8 mouse cellular contexts compared by ENCODE assay signal in genomic region chr1:162664826-162665475, GRCm38 (mm10). TPM values are rescaled to one million over a fixed set of nuclear protein-coding genes. Genes with fewer than 3 reads are reported as not detected.
A peak's percentile ranks its signal among the peaks of the same experiment; 100 is the strongest.
DNase-seq lines count a peak whose midpoint lies in the region; ATAC-seq lines count a peak whose summit lies in the region.

No protein-coding gene starts in this region.

- peak overlapping the region; percentile 66 for H3K4me2 ChIP-seq in hindbrain, embryonic 16.5 days (ENCODE audit: low read length)

- H3K4me3 ChIP-seq in hindbrain, embryonic 16.5 days (ENCODE audit: low read length) = no peak overlapping the region; the same call in 1 of the 2 replicates

- H3K36me3 ChIP-seq in hindbrain, embryonic 16.5 days (ENCODE audit: control insufficient read depth, insufficient read depth, low read length) = no peaks in the 10 kb centered on the region

- peaks cover 5% of the 10 kb centered on the region for H3K4me1 ChIP-seq in hindbrain, embryonic 16.5 days (ENCODE audit: control insufficient read depth, insufficient read depth, low read depth, low read length)

- peak; percentile 43 for DNase-seq in WW6 (ENCODE audit: low read depth, low spot score)
- DNase-seq in cerebellum, postnatal 36 days = peak; percentile 73 to 75
- DNase-seq in frontal cortex, postnatal 36 days (ENCODE audit: low spot score in 2 of 2) = peak; percentile 63 to 74
- peak; percentile 55 for DNase-seq in left cerebral cortex, adult 11 months (ENCODE audit: low spot score)
- DNase-seq in lung, postnatal 36 days = peak; percentile 89
- peak; percentile 63 for DNase-seq in right cerebral cortex, adult 18-20 months
- DNase-seq in urinary bladder, postnatal 4 days (ENCODE audit: low spot score in 2 of 2) = peak; percentile 54 to 74

- H3K27me3 ChIP-seq in hindbrain, embryonic 16.5 days (replicated peaks; ENCODE audit: control insufficient read depth, insufficient read depth, low read length) = no peaks in the 10 kb centered on the region

- 11% methylated on average over 10 of the region's 10 CpGs for WGBS in hindbrain, embryonic 16.5 days

- no peak overlapping the region for H3K9ac ChIP-seq in hindbrain, embryonic 16.5 days (ENCODE audit: low read depth, low read length)

- no peak overlapping the region for H3K27ac ChIP-seq in hindbrain, embryonic 16.5 days (ENCODE audit: low read depth, low read length)

- H3K9me3 ChIP-seq in hindbrain, embryonic 16.5 days (ENCODE audit: control insufficient read depth, low read length) = no peaks in the 10 kb centered on the region

- peak; percentile 98 for ATAC-seq in hindbrain, embryonic 16.5 days

RNA-seq across cellular contexts. Expression of gene Myocos, which starts 6.9 kb away (rescaled TPM):
- polyA plus RNA-seq in hindbrain, embryonic 16.5 days (2015; fragmentation: Nextera tagmentation; extraction: Ambion mirVana) = not detected in 2 replicates

RNA-seq across cellular contexts. Expression of gene Myoc, which starts 26.0 kb away (rescaled TPM):
- 0.10 and 0.12 TPM in 2 replicates for polyA plus RNA-seq in hindbrain, embryonic 16.5 days (2015; fragmentation: Nextera tagmentation; extraction: Ambion mirVana)
